Mouse (Mus musculus): ENCODE measurements at regions not wholly inside any gene's neighbourhood (a gene's known extent, or its start where the extent isn't known, plus 50 kb on each side); places are given as distances from the start of the nearest gene placed in this dataset.
A peak's percentile ranks its signal among the peaks of the same experiment; 100 is the strongest.

DNA sequence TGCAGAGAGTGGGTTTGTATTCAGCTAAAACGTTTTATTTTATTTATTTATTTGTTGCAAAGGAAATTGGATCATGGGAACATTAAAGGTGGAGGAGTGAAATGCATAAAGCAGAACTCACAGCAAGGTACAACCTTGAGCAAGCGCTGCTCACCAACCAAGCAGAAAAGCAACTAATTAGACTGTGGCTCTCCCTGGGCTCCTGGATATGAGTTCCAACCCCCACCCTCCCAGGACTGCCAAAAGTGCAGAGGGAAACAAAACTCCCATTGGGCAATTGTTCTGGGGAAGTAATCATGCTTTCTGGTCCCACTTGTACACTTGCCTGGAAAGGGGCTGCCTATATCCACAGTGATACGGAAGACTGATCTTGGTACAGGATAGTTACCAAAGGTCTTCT lies 57.2 kb upstream of the Klhl29 start:
- TF ChIP-seq POLR2A (IDR thresholded peaks at IDR 0.05; ENCODE audit: borderline replicate concordance, extremely low read depth, insufficient read depth, insufficient read length, poor library complexity, severe bottlenecking) = no peak
- TF ChIP-seq CTCF (IDR thresholded peaks at IDR 0.05; ENCODE audit: borderline replicate concordance, extremely low read depth, insufficient read depth, insufficient read length) = no peak
- DNase-seq (ENCODE audit: low read depth) = peak; percentile 57

- no peak for TF ChIP-seq POLR2A (IDR thresholded peaks at IDR 0.05; ENCODE audit: borderline replicate concordance, extremely low read depth, insufficient read depth, insufficient read length, poor library complexity, severe bottlenecking)
- no peak for TF ChIP-seq CTCF (IDR thresholded peaks at IDR 0.05; ENCODE audit: borderline replicate concordance, extremely low read depth, insufficient read depth, insufficient read length)
- DNase-seq (ENCODE audit: low read depth) = peak; percentile 62
These were observed 53.3 kb upstream of the Klhl29 start for GRCm38 (mm10) chr12:5428733-5429132.

Data from brain, embryonic 14.5 days (tissue).